Mouse (Mus musculus): ENCODE data around the gene Nup205. TPM values are rescaled to one million over a fixed set of nuclear protein-coding genes. Genes with fewer than 3 reads are reported as not detected.

The Nup205 gene
- polyA plus RNA-seq, 1 experiment from 2014 or later: 32.4 TPM

Other genes with a start within 250 kb of the Nup205 start
- gene Slc23a4, start 189.0 kb upstream of the Nup205 start, polyA plus RNA-seq (2015; fragmentation: Nextera tagmentation; extraction: Ambion mirVana): 8.4 and 9.5 TPM in 2 replicates
- gene Cnot4, start 43.7 kb upstream of the Nup205 start, polyA plus RNA-seq (2015; fragmentation: Nextera tagmentation; extraction: Ambion mirVana): 21.4 and 24.7 TPM in 2 replicates
- gene Slc13a4, start 130.7 kb downstream of the Nup205 start, polyA plus RNA-seq (2015; fragmentation: Nextera tagmentation; extraction: Ambion mirVana): 0.54 and 0.71 TPM in 2 replicates
- 1.3 and 2.3 TPM in 2 replicates for gene Fam180a, start 148.7 kb downstream of the Nup205 start, polyA plus RNA-seq (2015; fragmentation: Nextera tagmentation; extraction: Ambion mirVana)